In genomic region chr5:150259191-150260053, GRCm38 (mm10) we compare ENCODE assay signal across 8 mouse cellular contexts.
DNase-seq lines count a peak whose midpoint lies in the region; ATAC-seq and TF ChIP-seq lines count a peak whose summit lies in the region.

No protein-coding gene starts in this region.

- H3K36me3 ChIP-seq in hindbrain, embryonic 11.5 days (ENCODE audit: control insufficient read depth, insufficient read depth, low read length), result no peaks in the 10 kb centered on the region
- H3K36me3 ChIP-seq in neural tube, embryonic 15.5 days, result no peaks in the 10 kb centered on the region

- H3K4me1 ChIP-seq in hindbrain, embryonic 11.5 days (replicated peaks; ENCODE audit: control insufficient read depth, insufficient read depth, low read length), result no peaks in the 10 kb centered on the region
- H3K4me1 ChIP-seq in lung, adult 2 months (ENCODE audit: control insufficient read depth, insufficient read depth, low read length), result peaks cover 16% of the 10 kb centered on the region
- peaks cover 41% of the 10 kb centered on the region for H3K4me1 ChIP-seq in neural tube, embryonic 15.5 days

- H3K9me3 ChIP-seq in hindbrain, embryonic 11.5 days (ENCODE audit: control insufficient read depth, low read length), result no peaks in the 10 kb centered on the region
- no peaks in the 10 kb centered on the region for H3K9me3 ChIP-seq in neural tube, embryonic 15.5 days (replicated peaks)

- H3K27ac ChIP-seq in hindbrain, embryonic 11.5 days (ENCODE audit: low read depth, low read length), result peak overlapping the region; percentile 65
- H3K27ac ChIP-seq in neural tube, embryonic 15.5 days (replicated peaks), result peak overlapping the region; percentile 91

- DNase-seq in ES-CJ7 (ENCODE audit: low read depth, low spot score), result peak; percentile 27
- peak; percentile 84 for DNase-seq in cerebellum, adult 8-10 months
- peak; percentile 57 for DNase-seq in hindbrain, embryonic 11.5 days (ENCODE audit: low spot score)
- DNase-seq in layer of hippocampus, adult 9-10 months (ENCODE audit: low spot score), result peak; percentile 35
- DNase-seq in lung, adult 2 months, result peak; percentile 40
- DNase-seq in urinary bladder, postnatal 25 days (ENCODE audit: low spot score), result peak; percentile 25

- peak overlapping the region; percentile 51 for H3K9ac ChIP-seq in hindbrain, embryonic 11.5 days (ENCODE audit: low read depth, low read length)
- H3K9ac ChIP-seq in neural tube, embryonic 15.5 days (replicated peaks), result peak overlapping the region; percentile 77

- H3K4me2 ChIP-seq in hindbrain, embryonic 11.5 days (replicated peaks; ENCODE audit: low read depth, low read length), result peak overlapping the region; percentile 54
- peak overlapping the region; percentile 71 for H3K4me2 ChIP-seq in neural tube, embryonic 15.5 days

- no peak for TF ChIP-seq CTCF in lung, adult 2 months (IDR thresholded peaks at IDR 0.05; ENCODE audit: insufficient read depth, low read length)

- H3K4me3 ChIP-seq in hindbrain, embryonic 11.5 days (ENCODE audit: low read depth, low read length), result peak overlapping the region; percentile 31
- peak overlapping the region; percentile 54 for H3K4me3 ChIP-seq in lung, adult 2 months (replicated peaks; ENCODE audit: extremely low read depth, low read depth, low read length)
- H3K4me3 ChIP-seq in neural tube, embryonic 15.5 days (replicated peaks), result peak overlapping the region; percentile 59

- peak; percentile 82 for ATAC-seq in frontal cortex, adult (ENCODE audit: low TSS enrichment)
- peak; percentile 88 for ATAC-seq in hindbrain, embryonic 11.5 days (ENCODE audit: low FRiP score)
- ATAC-seq in neural tube, embryonic 15.5 days (ENCODE audit: low FRiP score), result peak; percentile 91

- 3% methylated on average over 27 of the region's 29 CpGs for WGBS in hindbrain, embryonic 11.5 days
- 6% methylated on average over 29 of the region's 29 CpGs for WGBS in lung, adult 2 months
- 2% methylated on average over 28 of the region's 29 CpGs for WGBS in neural tube, embryonic 15.5 days

- no peak for TF ChIP-seq POLR2A in lung, adult 2 months (IDR thresholded peaks at IDR 0.05; ENCODE audit: borderline replicate concordance, extremely low read depth, low read depth, low read length)

- H3K27me3 ChIP-seq in hindbrain, embryonic 11.5 days (ENCODE audit: control insufficient read depth, insufficient read depth, low read length), result no peaks in the 10 kb centered on the region
- no peaks in the 10 kb centered on the region for H3K27me3 ChIP-seq in neural tube, embryonic 15.5 days (replicated peaks)

Comparison
In these comparisons a context has a peak if more than half of its experiments do, and no peak if none do; other contexts are left out.
1. Peak in every context shown above with its lines: DNase-seq, ATAC-seq, H3K4me3 ChIP-seq and H3K27ac ChIP-seq.
2. DNase-seq: peak in every context shown above with its lines; median percentile 84 in cerebellum, adult 8-10 months; 57 in hindbrain, embryonic 11.5 days; 40 in lung, adult 2 months; 35 in layer of hippocampus, adult 9-10 months; 27 in ES-CJ7; 25 in urinary bladder, postnatal 25 days.